Mouse (Mus musculus) hematopoietic stem cell, adult 5-6 weeks (primary cell): ENCODE measurements around the gene Gm17655. TPM values are rescaled to one million over a fixed set of nuclear protein-coding genes. Genes with fewer than 3 reads are reported as not detected.
"Not testable (repeated sequence)": the region's sequence is repeated elsewhere in the genome, so short reads cannot be mapped to it uniquely, and the experiment has no call there.

Experiments
- ATAC-seq, 2 experiments: fragments of 125-278 bp in 1 of 2; replicated peaks in 1 of 2; 2 replicates each; pipeline ENCODE4 v1.8.0; 2016 to 2017; ENCODE audit warnings: inconsistent platforms in 2 of 2, mild to moderate bottlenecking in 2 of 2, moderate number of reproducible peaks in 2 of 2, low read depth in 1 of 2, moderate TSS enrichment in 1 of 2; ENCODE audit not compliant: low FRiP score in 2 of 2, poor library complexity in 2 of 2, severe bottlenecking in 2 of 2, insufficient read depth in 1 of 2, low TSS enrichment in 1 of 2
- total RNA-seq: library from RNA; stranded (forward); fragments of 172-1452, 232-1000 nt; gene quantifications from 2 replicates; pipeline ENCODE4 v1.2.3, GENCODE M21; 2017

The Gm17655 gene
- total RNA-seq, 1 experiment from 2014 or later: 1.3 TPM

DNA sequence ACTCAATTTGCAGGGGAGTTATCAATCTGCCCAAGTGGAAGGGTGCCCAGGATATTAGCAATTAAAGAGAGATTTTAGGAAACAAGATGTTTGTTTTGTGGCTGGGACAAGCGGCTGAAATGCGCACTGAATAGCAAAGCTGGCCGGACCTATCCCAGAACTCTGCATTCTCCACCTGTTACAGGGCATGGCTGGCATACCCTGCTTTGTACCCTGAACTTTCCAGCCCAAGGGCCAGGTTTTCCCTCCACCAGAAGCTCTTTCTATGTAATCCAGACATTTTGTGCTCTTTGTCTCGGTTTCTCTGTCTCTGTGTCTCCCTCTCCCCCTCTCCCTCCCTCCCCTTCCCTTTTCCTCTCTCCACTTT is 22.5 kb upstream of the Gm17655 start:
- peak; percentile 35 to 47 for ATAC-seq

DNA sequence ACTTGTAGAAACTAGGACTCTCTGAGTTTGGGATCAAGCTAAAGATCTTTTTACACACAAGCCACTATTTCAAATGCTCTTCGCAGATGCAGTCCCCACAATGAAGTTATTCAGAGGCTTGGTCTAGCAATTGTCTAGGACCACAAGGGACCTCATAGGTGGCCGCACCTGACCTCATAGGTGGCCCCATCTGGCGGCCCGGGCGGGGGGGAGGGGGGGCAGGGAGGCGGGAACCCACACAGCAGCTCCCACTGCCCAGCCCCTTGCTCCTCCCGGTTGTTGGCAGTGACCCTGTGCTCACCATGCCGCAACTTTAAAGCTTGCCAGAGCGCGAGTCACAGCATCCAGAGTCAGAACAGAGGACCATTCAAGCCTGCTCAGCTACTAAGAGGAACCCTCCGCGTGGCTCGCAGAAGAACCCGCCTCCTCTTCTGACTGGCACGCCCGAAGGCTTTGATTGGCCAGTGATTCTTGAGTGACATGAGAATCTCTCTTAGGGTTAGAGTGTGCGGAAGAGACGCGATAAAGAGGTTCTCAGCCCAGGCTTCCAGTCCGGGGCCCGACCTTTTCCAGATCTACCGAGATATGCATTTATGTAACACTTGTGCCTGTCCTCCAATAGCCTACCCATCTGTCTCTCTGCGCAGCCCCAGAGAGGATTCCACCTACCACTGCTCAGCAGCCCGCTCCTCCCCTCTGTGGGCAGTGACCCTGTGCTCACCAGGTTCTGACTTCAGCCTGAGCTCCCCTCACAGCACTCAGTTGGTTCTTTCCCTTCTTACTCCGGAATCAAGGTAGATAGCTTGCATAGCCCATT is 21.9 kb upstream of the Gm17655 start, which contains the start of gene Gm35315:
Gm35315 (minus strand) TSS at position 391 of the 817 bp plus-strand sequence.
- peak; percentile 99 for ATAC-seq

DNA sequence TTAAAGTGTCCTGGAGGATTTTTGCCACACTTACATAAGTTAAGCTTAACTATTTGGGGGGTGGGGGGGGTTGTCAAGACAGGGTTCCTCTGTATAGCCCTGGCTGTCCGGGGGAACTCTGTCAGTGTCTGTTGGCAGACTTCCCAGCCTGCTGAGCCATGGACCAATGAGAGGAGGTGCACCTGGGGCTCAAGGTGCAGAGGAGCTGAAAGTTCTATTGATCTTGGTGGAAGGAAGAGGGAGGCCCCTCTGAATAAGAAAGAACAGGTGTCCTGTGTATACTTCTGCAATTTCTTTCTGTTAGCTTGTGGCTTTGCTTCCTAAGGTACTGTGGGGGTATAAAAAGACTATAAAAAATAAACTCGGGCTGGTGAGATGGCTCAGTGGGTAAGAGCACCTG is 19.2 kb upstream of the Gm17655 start:
- ATAC-seq: no peak

DNA sequence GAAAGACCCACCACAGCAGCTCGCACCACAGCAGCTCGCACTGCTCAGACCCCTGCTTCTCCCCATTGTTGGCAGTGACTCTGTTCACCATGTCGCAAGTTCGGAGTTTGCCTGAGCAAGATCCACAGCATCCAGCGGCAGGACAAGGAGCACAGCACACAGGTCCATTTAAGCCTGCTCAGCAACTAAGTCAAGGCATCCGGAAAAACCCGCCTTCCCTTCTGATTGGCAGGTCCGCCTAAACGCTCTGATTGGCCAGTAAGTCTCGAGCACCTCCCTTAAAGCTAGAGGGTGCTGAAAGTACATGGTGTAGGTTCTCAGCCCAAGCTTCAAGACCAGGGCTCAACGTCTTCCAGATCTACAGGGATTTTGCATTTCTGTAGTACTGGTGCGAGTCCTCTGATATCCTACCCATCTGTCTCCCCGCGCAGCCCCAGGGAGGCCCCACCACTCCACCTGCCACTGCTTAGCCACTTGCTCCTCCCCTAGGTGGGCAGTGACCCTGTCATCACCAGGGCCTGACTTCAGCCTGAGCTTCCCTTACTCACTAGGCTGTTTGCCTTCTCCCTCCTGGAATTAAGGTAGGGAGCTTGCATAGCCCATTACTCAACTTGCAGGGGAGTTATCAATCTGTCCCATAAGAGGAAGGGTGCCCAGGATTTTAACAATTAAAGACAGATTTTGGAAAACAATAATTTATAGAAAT is 14.0 kb upstream of the Gm17655 start:
- no peak for ATAC-seq

DNA sequence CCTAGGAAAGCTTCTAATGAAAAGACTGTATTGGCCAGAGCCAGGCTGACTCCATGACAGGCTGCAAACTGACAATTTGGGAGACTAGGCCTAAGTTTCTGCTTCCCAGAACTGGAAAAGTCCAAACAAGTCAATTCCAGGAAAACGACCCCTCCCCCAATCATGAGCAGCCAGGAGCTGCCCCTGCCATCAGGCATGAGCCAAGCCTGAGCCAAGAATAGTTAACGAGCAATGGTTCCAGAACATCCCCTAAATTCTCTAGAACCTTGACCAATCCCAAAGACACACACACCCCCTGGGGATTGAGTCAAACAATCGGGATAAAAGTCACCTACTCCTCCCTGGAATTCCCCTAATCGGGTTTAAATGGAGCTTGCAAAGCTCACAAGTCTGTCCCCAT is 10.6 kb upstream of the Gm17655 start:
- no peak for ATAC-seq

- peak; percentile 100 for ATAC-seq
Observed at GRCm38 (mm10) chr5:110057637-110058408, 14.5 kb downstream of the Gm17655 start.

DNA sequence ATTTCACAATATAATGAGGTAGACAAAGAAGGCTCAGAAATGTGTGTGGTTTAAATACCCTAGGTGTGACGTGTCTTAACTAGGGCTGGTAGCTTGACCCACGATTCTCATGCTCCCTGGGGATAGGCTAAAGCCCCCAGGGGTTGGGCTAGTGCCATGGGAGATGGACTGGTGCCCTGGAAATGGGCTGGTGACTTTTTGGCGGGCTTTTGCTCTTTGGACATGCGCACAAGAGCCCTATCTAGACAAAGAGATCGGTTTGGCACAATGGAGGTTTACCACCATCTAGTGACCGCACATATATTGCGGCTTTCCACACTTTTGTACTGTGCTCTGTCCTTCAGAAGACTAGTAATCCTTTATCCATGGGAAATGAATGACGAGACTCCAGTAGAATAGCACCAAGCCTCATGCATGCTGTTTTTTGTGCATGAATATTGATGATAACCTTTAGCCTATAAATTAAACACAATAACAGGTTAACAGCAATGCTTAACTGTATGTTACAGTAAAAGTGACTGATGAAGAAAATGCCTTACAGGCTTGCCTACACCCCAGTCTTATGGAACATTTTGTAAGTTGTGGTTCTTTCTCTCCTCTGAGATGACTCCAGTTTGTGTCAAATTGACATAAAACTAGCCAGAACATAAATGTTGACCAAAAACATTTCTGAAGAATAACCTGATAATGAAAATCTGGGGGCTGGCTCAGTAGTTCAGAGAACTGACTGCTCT is 48.5 kb downstream of the Gm17655 start:
- ATAC-seq: peak; percentile 49 to 74; a peak in 1 of 4 replicates

- no peak for ATAC-seq
Observed at GRCm38 (mm10) chr5:110023273-110023672, 49.0 kb downstream of the Gm17655 start.

DNA sequence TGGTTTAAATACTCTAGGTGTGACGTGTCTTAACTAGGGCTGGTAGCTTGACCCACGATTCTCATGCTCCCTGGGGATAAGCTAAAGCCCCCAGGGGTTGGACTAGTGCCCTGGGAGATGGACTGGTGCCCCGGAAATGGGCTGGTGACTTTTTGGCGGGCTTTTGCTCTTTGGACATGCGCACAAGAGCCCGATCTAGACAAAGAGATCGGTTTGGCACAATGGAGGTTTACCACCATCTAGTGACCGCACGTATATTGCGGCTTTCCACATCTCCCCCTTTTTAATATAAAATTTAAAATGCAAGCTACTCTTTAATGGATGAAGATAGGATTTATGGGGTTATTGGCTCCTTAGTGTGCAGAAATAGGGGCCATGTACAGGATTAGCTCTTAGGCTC is 56.5 kb downstream of the Gm17655 start:
- not testable (repeated sequence) for ATAC-seq

Other genes starting within 250 kb of the Gm17655 start
- gene Gm15446, start 149.1 kb downstream of the Gm17655 start, total RNA-seq: 115 and 132 TPM in 2 replicates
- 70.3 and 91.0 TPM in 2 replicates for gene Zfp932, start 76.0 kb downstream of the Gm17655 start, total RNA-seq
- gene Gm35315, start 21.9 kb upstream of the Gm17655 start, total RNA-seq: 1.5 and 4.4 TPM in 2 replicates
- 0.38 and 0.45 TPM in 2 replicates for gene Plcxd1, start 27.5 kb upstream of the Gm17655 start, total RNA-seq
- gene Gtpbp6, start 35.7 kb upstream of the Gm17655 start, total RNA-seq: 21.9 and 26.9 TPM in 2 replicates
- gene Zfp605, start 37.6 kb upstream of the Gm17655 start, total RNA-seq: 12.0 and 16.3 TPM in 2 replicates
- 30.0 and 55.1 TPM in 2 replicates for gene Chfr, start 63.3 kb upstream of the Gm17655 start, total RNA-seq
- 19.9 and 21.5 TPM in 2 replicates for gene Golga3, start 104.2 kb upstream of the Gm17655 start, total RNA-seq
- gene Ankle2, start 158.5 kb upstream of the Gm17655 start, total RNA-seq: 62.4 and 93.2 TPM in 2 replicates
- 39.7 and 42.5 TPM in 2 replicates for gene Pgam5, start 197.4 kb upstream of the Gm17655 start, total RNA-seq
- 1.9 and 13.2 TPM in 2 replicates for gene Pxmp2, start 213.7 kb upstream of the Gm17655 start, total RNA-seq
- gene Pole, start 213.8 kb upstream of the Gm17655 start, total RNA-seq: 44.5 and 54.7 TPM in 2 replicates